Mouse (Mus musculus) heart, adult 8-10 months (tissue): ENCODE data around the gene Gm49721. TPM values are rescaled to one million over a fixed set of nuclear protein-coding genes. Genes with fewer than 3 reads are reported as not detected.
A peak's percentile ranks its signal among the peaks of the same experiment; 100 is the strongest.
"Not testable (repeated sequence)": the region's sequence is repeated elsewhere in the genome, so short reads cannot be mapped to it uniquely, and the experiment has no call there.

Experiments
- DNase-seq: peaks from one replicate; pipeline ENCODE4 v3.0.0; 2022; ENCODE audit warnings: low spot score
- total RNA-seq, 4 experiments: library from RNA; stranded (reverse); gene quantifications; 2 replicates each; pipeline ENCODE4 v1.2.4; 2022

Gene Gm49721
- total RNA-seq = not detected

- DNase-seq = peak; percentile 74
Measured at GRCm38 (mm10) chr17:6978287-6979248, at the start of gene Gm49721. Gene Gm49721 (plus strand): TSS chr17:6978904.

DNA sequence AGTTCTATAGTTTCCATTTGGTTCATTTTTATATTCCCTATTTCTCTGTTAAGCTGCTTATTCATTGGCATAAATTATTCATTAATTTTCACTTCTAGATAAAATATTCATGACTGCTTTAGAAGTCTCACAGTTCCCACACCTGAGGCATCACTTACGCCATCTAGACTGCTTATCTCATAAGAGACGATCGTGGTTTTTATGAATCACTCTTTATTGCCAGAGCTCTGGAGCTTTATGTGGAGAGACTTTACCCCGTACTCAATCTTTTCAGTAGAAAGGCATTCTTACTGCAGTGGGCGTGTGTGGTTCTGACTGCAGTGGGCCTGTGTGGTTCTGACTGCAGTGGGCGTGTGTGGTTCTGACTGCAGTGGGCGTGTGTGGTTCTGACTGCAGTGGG is 47.1 kb upstream of the Gm49721 start:
- DNase-seq = not testable (repeated sequence)

- not testable (repeated sequence) for DNase-seq
Measured at GRCm38 (mm10) chr17:6942560-6942959, 36.1 kb upstream of the Gm49721 start.

DNA sequence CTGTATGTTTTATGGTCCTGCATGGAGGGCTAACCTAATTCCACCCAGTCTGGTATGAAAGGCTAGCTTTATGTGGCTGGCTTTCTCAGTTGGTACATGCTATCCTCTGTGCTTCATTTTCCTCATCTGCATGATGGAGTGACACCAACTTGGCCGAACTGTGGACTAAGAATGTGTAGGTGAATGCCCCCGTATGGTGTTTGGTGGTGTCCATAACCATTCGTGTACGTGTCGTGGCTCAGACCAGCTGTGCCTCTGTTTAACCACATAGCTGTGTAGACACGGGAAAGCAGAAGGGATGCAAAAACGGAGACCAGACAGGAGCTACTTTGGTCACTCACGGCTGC is 31.1 kb upstream of the Gm49721 start:
- DNase-seq = not testable (repeated sequence)

DNA sequence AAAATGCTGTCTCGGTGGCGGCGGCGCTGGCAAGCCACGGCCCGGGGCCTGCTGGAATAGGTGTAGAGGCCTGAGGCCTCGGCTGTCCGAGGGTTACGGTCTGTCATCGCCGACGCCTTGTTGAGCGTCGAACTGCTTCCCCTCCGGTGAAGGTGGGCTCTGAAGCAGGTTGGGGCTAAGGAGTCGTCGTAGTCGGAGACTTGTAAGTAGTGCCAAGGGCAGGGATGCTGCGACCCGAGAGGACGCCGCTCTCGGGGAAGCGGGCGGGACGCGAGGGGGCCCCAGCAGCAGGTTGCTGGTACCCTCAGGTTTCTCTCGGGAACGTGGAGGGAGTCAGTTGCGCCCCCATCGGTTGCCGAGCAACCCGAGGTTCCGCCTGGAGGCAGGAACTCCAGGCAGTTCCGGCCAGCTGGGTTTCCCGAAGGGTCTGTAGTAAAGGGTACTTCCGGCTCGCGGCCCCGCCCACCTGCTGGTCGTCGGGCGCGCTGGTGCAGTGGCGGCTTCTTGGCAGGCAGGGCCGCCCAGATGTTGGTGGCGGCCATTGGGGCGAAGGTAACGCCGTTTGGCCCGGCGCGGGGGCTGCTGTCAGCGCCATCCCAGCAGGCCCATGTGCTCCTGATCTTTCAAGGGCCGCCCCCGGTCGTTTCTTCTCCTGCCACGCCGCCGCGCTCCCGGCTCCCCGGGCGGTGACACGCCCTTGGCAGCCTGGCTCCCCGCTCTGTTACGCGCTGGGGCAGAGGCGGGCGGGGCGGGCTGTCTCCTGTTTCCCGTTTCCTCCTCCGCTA is 30.5 kb upstream of the Gm49721 start, which contains the start of gene Rsph3b:
Gene Rsph3b, minus strand, starts transcription at position 699 of the 785 bp plus-strand sequence.
- DNase-seq = peak; percentile 82

DNA sequence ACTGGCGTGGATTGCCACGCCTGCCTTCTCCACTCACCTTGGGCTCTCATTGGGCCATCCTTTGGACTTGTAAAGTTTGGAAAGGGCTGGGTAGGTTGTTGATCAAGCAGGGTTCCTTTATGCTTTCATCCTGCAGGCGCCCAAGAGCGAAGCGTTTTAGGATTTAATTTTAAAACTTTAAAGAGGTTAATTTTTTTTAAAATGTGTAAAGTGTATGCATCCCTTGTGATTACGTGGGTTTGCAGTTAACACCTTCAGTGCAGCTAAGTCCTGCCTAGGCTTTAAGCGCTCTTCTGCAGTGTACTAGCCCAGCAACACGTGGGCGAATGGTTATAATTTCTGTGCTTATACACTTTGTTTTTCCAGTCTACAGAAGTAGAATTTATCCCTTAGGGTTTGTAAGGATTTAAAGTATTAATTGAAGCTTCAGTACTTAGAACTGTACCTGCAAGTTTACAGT is 29.9 kb upstream of the Gm49721 start:
- not testable (repeated sequence) for DNase-seq

DNA sequence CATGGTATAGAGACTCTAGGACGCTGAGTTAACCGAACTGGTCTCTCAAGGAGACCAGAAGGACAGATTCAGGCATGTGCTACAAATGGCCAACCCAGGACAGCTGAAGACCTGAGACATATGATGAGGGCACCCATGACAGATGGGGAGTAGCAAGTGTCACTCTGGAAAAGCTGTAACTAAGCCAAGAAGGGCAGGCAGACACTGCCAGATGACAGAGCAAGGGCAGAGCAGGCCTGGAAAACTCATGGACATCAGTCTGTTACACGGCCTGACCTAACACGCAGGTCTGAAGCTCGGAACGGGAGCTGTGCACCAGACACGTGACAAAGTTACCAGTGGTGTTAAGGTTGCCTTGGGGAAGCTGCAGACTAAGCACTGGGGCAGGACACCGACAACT is 19.8 kb upstream of the Gm49721 start:
- DNase-seq = not testable (repeated sequence)

DNA sequence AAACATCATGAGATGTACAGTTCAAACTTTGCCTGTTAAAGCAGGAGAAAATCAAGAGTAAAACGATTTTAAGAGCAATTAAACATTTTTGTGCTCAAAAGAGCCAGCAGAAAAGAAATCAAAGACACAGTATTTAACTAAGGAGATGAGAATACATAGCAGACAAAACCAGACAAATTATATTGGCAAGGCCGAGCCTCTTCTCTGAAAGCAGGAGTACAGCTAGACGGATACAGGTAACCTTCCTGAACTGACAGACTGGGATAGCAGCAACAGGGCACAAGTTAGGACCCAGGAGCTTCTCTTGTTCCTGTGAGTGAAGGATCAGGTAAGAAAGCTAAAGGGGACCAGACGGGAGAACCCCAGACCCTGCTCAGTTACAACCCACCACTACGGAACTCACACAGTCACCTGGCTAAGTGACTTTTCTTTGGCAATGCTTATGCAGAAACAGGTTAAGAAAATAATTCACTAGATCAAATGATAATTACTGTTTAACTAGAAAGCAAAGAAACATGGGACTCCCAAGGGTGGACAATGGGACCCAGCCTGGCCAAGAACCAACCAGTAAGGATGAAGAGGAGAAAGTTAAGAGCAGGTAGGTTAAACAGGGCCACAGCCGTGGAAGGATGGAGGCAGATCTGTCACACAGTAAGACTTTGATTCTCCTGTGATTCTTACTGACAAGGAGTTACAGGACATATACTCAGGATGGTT is 19.0 kb upstream of the Gm49721 start:
- DNase-seq = not testable (repeated sequence)

GRCm38 (mm10) chr17:6960349-6960748 is 18.4 kb upstream of the Gm49721 start:
- not testable (repeated sequence) for DNase-seq

DNA sequence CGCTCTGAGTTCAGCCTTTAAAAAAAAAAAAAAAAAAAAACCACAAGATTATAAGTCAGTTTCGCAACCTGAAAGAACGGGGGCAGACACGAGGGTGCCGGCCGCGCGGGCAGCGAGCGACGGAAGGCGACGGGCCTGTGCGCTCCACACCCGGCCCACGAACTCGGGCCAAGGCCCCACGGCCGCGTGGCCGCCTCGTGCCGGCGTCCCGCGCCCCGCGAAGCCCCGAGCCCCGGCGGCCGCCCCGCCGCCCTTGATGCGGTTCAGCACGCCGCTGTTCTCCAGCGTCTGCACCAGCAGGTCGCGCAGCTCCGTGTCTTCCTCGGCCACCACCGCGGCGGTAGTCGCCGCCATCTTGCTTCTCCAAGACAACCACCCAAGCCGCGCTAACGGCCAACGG is 17.9 kb upstream of the Gm49721 start, which contains the start of gene Tagap1:
Gene Tagap1, minus strand, starts transcription at position 381 of the 400 bp plus-strand sequence.
- DNase-seq = not testable (repeated sequence)

GRCm38 (mm10) chr17:6961181-6962000 is 17.3 kb upstream of the Gm49721 start:
- peak; percentile 48 for DNase-seq

- not testable (repeated sequence) for DNase-seq
Measured at GRCm38 (mm10) chr17:6962339-6962738, 16.4 kb upstream of the Gm49721 start.

- not testable (repeated sequence) for DNase-seq
Measured at GRCm38 (mm10) chr17:6962936-6963335, 15.8 kb upstream of the Gm49721 start.

GRCm38 (mm10) chr17:6965364-6965763 is 13.3 kb upstream of the Gm49721 start:
- not testable (repeated sequence) for DNase-seq

DNA sequence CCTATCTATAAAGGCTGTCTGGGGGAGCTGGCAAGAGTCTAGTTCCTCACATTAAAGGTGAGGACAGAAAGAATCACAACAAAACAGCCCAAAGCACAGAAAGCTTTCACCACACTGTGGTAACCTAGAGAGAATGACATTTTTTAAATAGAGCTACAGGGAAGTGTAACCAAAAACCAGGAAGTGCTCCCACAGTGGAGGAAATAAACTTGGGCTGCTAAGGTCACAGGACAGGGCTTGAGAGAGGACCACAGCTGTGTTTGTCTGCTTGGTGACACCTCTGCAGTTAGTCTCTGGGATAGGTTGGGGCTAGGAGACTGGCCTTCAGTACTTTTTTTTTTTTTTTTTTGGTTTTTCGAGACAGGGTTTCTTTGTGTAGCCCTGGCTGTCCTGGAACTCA is 11.0 kb upstream of the Gm49721 start:
- DNase-seq = not testable (repeated sequence)

GRCm38 (mm10) chr17:6970334-6970733 is 8.4 kb upstream of the Gm49721 start, which contains the start of gene Rnaset2b:
Gene Rnaset2b (plus strand): TSS chr17:6970634.
- not testable (repeated sequence) for DNase-seq

DNA sequence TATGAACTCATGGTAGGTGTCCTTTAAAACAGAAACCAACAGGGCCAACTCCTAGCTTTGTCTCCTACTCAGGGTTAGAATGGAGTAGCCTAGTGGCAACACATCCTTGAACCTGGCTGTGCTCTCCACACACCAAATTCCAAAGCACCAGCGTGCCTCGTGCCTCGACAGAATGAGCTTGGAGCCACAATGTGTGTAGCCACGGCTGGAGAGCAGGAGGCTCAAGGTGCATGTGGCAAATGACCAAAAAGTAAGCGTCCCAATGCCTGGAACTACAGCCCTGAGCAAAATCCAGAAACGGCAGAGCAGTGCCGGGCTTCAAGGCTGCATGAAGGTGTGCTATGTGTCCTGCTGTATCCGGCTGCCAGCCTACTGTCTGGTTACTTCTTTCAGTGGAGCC is 7.5 kb upstream of the Gm49721 start:
- DNase-seq = not testable (repeated sequence)

DNA sequence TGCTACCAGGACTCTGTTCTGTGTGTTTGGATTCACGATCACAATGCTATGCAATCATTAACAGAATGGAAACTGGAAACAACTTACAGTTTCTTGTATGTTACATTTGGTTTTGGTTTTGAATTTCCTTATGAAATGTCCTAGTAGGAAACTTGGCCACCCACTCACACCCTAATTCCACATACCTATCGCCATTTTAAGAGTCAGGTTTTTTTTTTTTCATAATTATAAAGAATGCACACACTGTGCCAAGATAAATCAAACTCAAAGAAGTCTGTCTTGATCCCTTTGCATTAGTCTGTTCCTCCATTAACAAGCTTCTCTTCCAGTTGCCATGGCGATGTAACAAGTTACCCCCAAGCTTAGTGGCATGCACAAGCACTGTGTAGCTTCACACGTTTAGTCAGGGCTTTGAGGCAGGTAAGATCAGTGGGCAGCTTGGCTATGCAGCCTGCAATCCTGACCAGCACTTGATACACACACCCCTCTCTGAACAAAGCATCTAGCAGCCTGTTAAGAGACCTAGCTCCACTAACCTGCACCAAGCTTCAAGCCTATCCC is 5.8 kb upstream of the Gm49721 start:
- not testable (repeated sequence) for DNase-seq

- DNase-seq = not testable (repeated sequence)
Measured at GRCm38 (mm10) chr17:6974985-6975384, 3.7 kb upstream of the Gm49721 start.

DNA sequence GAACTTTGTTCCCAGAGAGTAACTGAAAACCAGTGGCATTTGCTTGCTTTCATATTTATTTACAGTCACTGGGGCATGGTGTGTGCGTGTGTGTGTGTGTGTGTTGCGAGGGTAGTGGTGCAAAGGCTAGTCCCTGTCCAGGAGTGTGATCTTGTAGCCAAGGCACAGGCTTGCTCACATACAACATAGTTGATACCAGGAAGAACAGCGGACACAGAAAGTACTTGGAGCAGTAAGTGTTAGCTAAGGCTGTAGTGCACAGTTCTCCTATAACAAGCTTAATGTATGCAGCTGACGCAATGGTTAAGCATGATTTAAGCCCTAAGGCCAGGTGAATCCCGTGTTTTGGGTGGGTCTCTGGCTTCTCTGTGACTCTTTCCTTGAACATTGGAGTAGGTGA is 676 bp downstream of the Gm49721 start:
- DNase-seq = not testable (repeated sequence)
